Mouse (Mus musculus) monocyte, adult 2 months (primary cell): ENCODE measurements around the gene Polh.
A peak's percentile ranks its signal among the peaks of the same experiment; 100 is the strongest.

ENCODE experiments used
- DNase-seq, 2 experiments: peaks; one replicate each; pipeline ENCODE4 v3.0.0; 2022; ENCODE audit warnings: low spot score in 2 of 2, low read depth in 1 of 2

The Polh gene

GRCm38 (mm10) chr17:46168768-46169167 is 33.7 kb downstream of the Polh start:
- DNase-seq, result no peak

- no peak for DNase-seq
These were observed 34.1 kb downstream of the Polh start for GRCm38 (mm10) chr17:46168318-46168717.

- DNase-seq, result no peak
These were observed 35.4 kb downstream of the Polh start for GRCm38 (mm10) chr17:46167014-46167413.

- no peak for DNase-seq
These were observed 36.2 kb downstream of the Polh start for GRCm38 (mm10) chr17:46166270-46166669.

GRCm38 (mm10) chr17:46165460-46165859 is 37.0 kb downstream of the Polh start:
- no peak for DNase-seq

- DNase-seq, result no peak
These were observed 37.7 kb downstream of the Polh start for GRCm38 (mm10) chr17:46164791-46165190.

GRCm38 (mm10) chr17:46164301-46164700 is 38.1 kb downstream of the Polh start:
- no peak for DNase-seq

- peak in 1 of 2 experiments; percentile 49 for DNase-seq
These were observed 39.5 kb downstream of the Polh start for GRCm38 (mm10) chr17:46162951-46163421.

GRCm38 (mm10) chr17:46162551-46162950 is 39.9 kb downstream of the Polh start:
- DNase-seq, result no peak

- DNase-seq, result no peak
These were observed 40.7 kb downstream of the Polh start for GRCm38 (mm10) chr17:46161710-46162109.

GRCm38 (mm10) chr17:46161179-46161578 is 41.3 kb downstream of the Polh start:
- no peak for DNase-seq

- DNase-seq, result peak; percentile 89 to 90
These were observed 41.8 kb downstream of the Polh start, which contains the start of gene Gtpbp2 for GRCm38 (mm10) chr17:46160686-46161085. TSS of gene Gtpbp2 (plus strand) at chr17:46161032.

GRCm38 (mm10) chr17:46160090-46160662 is 42.3 kb downstream of the Polh start:
- peak; percentile 83 to 88 for DNase-seq

- DNase-seq, result no peak
These were observed 43.2 kb downstream of the Polh start for GRCm38 (mm10) chr17:46159236-46159635.

GRCm38 (mm10) chr17:46157131-46157530 is 45.3 kb downstream of the Polh start:
- DNase-seq, result no peak

GRCm38 (mm10) chr17:46156680-46157079 is 45.8 kb downstream of the Polh start:
- no peak for DNase-seq

GRCm38 (mm10) chr17:46154336-46154735 is 48.1 kb downstream of the Polh start:
- no peak for DNase-seq

GRCm38 (mm10) chr17:46152847-46153782 is 49.3 kb downstream of the Polh start, which contains the start of gene Mad2l1bp:
TSS of gene Mad2l1bp (minus strand) at chr17:46153553.
- DNase-seq, result peak; percentile 64 to 75

- DNase-seq, result peak; percentile 33 to 65
These were observed 58.6 kb downstream of the Polh start, which contains the start of gene Rsph9 for GRCm38 (mm10) chr17:46143578-46144423. TSS of gene Rsph9 (minus strand) at chr17:46144216.

- peak in 1 of 2 experiments; percentile 12 for DNase-seq
These were observed 62.6 kb downstream of the Polh start for GRCm38 (mm10) chr17:46139872-46140271.
